Mouse (Mus musculus) forebrain, embryonic 14.5 days (tissue): ENCODE results near the gene Adam12. TPM values are rescaled to one million over a fixed set of nuclear protein-coding genes. Genes with fewer than 3 reads are reported as not detected.

Experiments
- ATAC-seq: fragments of 200-750 bp; cut with Nextera tagmentation; 2 replicates; pipeline ENCODE4 v1.8.0; 2017; ENCODE audit warnings: mild to moderate bottlenecking, moderate library complexity
- DNase-seq: peaks from one replicate; pipeline ENCODE4 v3.0.0-alpha.2; 2015; ENCODE audit warnings: low spot score
- H3K27ac ChIP-seq: fragments of 300-500 bp; sonication (generic); 2 replicates; pipeline ENCODE4 v1.5.1; 2014; ENCODE audit warnings: low read depth, mild to moderate bottlenecking, control low read depth, low read length, moderate library complexity
- H3K27me3 ChIP-seq: fragments of 300-500 bp; sonication (generic); replicated peaks from 2 replicates; pipeline ENCODE4 v1.6.1; 2014; ENCODE audit warnings: low read length, control low read depth, mixed read lengths; ENCODE audit not compliant: control insufficient read depth, insufficient read depth
- H3K36me3 ChIP-seq: fragments of 300-500 bp; sonication (generic); 2 replicates; pipeline ENCODE4 v1.6.1; 2014; ENCODE audit warnings: low read length, control low read depth; ENCODE audit not compliant: control insufficient read depth, insufficient read depth
- H3K4me1 ChIP-seq: fragments of 300-500 bp; sonication (generic); 2 replicates; pipeline ENCODE4 v1.6.1; 2014; ENCODE audit warnings: antibody characterized with exemption, low read length, control low read depth; ENCODE audit not compliant: control insufficient read depth, insufficient read depth
- H3K4me2 ChIP-seq: fragments of 300-500 bp; sonication (generic); 2 replicates; pipeline ENCODE4 v1.6.1; 2014; ENCODE audit warnings: mild to moderate bottlenecking, control low read depth, low read length
- H3K4me3 ChIP-seq: fragments of 300-500 bp; sonication (generic); 2 replicates; pipeline ENCODE4 v1.5.1; 2014; ENCODE audit warnings: low read depth, low read length, control low read depth
- H3K9ac ChIP-seq: fragments of 300-500 bp; sonication (generic); 2 replicates; pipeline ENCODE4 v1.6.1; 2014; ENCODE audit warnings: mild to moderate bottlenecking, low read length, control low read depth, moderate library complexity
- H3K9me3 ChIP-seq: fragments of 300-500 bp; sonication (generic); replicated peaks from 2 replicates; pipeline ENCODE4 v1.6.1; 2016; ENCODE audit warnings: low read length, control low read depth, mixed read lengths; ENCODE audit not compliant: control insufficient read depth
- WGBS: fragments of 180-500 bp; shearing (Covaris S2); extraction: QIAGEN DNeasy Blood & Tissue Kit; methylation state at CpG from one replicate; pipeline ENCODE4 v1.1.7; 2014; 5-methylcytosine and 5-hydroxymethylcytosine counted together
- polyA plus RNA-seq: library from polyadenylated mRNA; unstranded; fragments of >200 nt; fragmentation: Nextera tagmentation; extraction: Ambion mirVana; gene quantifications from 2 replicates; pipeline ENCODE4 v1.2.1, GENCODE M21; 2014

The Adam12 gene
- polyA plus RNA-seq, 1 experiment from 2014 or later, result 1.9 TPM

- H3K36me3 ChIP-seq, result no peaks in the 10 kb centered on the region
- no peak overlapping the region for H3K27ac ChIP-seq
- DNase-seq, result no peak
- 92% methylated on average over 9 of the region's 9 CpGs for WGBS
- no peaks in the 10 kb centered on the region for H3K4me1 ChIP-seq
- H3K4me2 ChIP-seq, result no peak overlapping the region
- ATAC-seq, result no peak
- no peaks in the 10 kb centered on the region for H3K27me3 ChIP-seq
- H3K4me3 ChIP-seq, result no peak overlapping the region
- no peak overlapping the region for H3K9ac ChIP-seq
- H3K9me3 ChIP-seq, result no peaks in the 10 kb centered on the region
These were observed 141.7 kb downstream of the Adam12 start for GRCm38 (mm10) chr7:134090256-134090655.

DNA sequence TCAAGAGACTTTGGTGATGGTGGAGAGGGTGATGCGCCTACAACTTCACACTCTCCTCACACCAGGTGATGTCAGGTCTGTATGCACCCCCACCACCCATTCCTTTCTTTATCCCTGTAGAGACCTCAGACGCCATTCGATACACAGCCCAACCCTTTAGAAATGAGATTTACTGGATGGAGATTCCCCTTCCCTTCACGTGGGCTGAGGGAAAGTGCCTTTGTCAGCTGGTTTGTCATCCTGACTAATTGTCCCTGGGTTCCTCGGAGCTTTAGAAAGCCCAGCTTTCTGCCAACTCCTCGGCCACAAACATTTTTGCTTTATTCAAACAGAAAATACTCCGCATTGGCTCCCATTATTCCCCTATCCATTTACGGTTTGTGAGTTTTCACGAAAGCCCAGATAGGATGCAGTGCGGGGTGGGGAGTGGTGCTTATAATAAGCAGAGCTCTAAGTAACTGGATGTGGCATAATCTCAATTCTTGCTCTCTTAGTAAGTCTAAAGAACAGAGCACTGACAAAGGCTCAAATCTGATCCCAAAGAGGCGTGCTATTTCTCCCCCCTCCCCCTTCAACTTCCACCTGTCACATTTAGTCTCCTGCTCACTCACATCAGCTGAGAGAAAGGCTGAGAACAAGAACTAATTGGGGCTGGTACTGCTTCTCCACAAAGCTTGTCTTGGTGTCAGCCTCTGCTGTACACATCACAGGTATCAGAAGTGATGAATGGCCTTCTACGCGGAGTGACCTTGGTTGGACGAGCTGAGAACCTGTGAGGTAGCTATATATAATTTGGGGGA is 143.2 kb downstream of the Adam12 start:
- no peak for DNase-seq
- no peaks in the 10 kb centered on the region for H3K9me3 ChIP-seq
- no peaks in the 10 kb centered on the region for H3K4me1 ChIP-seq
- no peaks in the 10 kb centered on the region for H3K36me3 ChIP-seq
- WGBS, result 66% methylated on average over 14 of the region's 14 CpGs
- no peak overlapping the region for H3K4me2 ChIP-seq
- H3K27me3 ChIP-seq, result no peaks in the 10 kb centered on the region
- H3K27ac ChIP-seq, result no peak overlapping the region
- H3K9ac ChIP-seq, result no peak overlapping the region
- no peak overlapping the region for H3K4me3 ChIP-seq
- ATAC-seq, result no peak

DNA sequence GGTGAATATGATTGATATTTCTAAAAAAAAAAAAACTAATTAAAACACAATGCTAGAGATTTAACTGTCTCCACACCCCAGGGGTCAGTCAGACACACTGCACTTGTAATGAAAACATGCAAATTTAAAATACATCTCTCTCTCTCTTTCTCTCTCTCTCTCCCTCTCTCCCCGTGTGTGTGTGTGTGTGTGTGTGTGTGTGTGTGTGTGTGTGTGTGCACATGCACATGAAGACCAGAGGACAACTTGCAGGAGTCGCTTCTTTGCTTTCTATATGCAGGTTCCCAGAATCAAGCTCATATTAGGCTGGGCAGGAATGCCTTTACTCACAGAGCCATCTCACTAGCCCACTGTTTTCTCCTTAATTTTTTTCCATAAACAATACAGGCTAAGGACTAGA is 146.6 kb downstream of the Adam12 start:
- Histone ChIP-seq H3K9ac (no peak overlapping the region), H3K4me3 (no peak overlapping the region), H3K4me2 (no peak overlapping the region), H3K27ac (no peak overlapping the region), H3K27me3 (no peaks in the 10 kb centered on the region), H3K36me3 (no peaks in the 10 kb centered on the region), H3K9me3 (no peaks in the 10 kb centered on the region), H3K4me1 (no peaks in the 10 kb centered on the region)
- WGBS, result 89% methylated on average over 1 of the region's 2 CpGs
- DNase-seq, result no peak
- no peak for ATAC-seq

- DNase-seq, result no peak
- Histone ChIP-seq H3K36me3 (no peaks in the 10 kb centered on the region), H3K9me3 (no peaks in the 10 kb centered on the region), H3K4me2 (no peak overlapping the region), H3K9ac (no peak overlapping the region), H3K4me3 (no peak overlapping the region), H3K4me1 (no peaks in the 10 kb centered on the region), H3K27me3 (no peaks in the 10 kb centered on the region), H3K27ac (no peak overlapping the region)
- ATAC-seq, result no peak
These were observed 147.0 kb downstream of the Adam12 start for GRCm38 (mm10) chr7:134084926-134085325.

DNA sequence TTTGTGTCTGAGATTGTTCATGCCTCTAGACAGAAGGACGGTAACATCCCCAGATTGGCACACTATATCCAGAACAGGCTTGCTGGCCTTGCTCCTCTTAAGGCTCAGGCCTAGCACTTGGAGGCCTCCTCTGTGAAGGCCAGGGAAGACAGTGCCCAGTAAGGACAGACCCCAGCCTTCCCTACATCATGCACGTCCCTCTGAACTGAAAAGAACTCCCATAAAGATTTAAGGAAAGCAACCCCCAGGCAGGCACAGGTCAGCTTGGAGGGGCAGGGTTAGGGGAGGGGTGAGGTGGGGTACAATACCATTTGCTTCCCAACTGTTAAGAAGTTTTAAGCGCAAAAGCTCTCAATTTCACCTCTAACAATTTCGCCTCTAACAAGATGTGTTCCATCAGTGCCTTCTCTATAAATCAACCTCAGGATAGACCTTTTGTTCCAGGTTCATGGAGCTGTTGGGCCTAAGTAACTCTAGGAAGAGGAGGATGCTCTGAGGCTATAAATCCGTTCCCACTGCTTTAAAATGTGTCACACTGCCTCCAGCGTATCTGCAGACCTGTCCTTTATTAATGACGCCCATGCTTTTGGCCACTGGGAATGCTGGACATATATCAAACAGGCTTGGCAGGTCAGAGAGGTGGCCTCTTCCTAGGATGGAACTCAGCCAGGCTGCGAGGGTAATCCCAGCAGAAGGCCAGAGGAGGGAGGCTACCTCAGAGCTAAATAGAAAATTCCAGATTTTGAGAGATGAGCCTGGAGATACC is 150.5 kb downstream of the Adam12 start:
- H3K36me3 ChIP-seq, result no peaks in the 10 kb centered on the region
- H3K27ac ChIP-seq, result no peak overlapping the region
- H3K27me3 ChIP-seq, result no peaks in the 10 kb centered on the region
- ATAC-seq, result no peak
- H3K9ac ChIP-seq, result no peak overlapping the region
- no peak overlapping the region for H3K4me3 ChIP-seq
- no peaks in the 10 kb centered on the region for H3K4me1 ChIP-seq
- no peak for DNase-seq
- H3K9me3 ChIP-seq, result no peaks in the 10 kb centered on the region
- 87% methylated on average over 8 of the region's 8 CpGs for WGBS
- H3K4me2 ChIP-seq, result no peak overlapping the region

DNA sequence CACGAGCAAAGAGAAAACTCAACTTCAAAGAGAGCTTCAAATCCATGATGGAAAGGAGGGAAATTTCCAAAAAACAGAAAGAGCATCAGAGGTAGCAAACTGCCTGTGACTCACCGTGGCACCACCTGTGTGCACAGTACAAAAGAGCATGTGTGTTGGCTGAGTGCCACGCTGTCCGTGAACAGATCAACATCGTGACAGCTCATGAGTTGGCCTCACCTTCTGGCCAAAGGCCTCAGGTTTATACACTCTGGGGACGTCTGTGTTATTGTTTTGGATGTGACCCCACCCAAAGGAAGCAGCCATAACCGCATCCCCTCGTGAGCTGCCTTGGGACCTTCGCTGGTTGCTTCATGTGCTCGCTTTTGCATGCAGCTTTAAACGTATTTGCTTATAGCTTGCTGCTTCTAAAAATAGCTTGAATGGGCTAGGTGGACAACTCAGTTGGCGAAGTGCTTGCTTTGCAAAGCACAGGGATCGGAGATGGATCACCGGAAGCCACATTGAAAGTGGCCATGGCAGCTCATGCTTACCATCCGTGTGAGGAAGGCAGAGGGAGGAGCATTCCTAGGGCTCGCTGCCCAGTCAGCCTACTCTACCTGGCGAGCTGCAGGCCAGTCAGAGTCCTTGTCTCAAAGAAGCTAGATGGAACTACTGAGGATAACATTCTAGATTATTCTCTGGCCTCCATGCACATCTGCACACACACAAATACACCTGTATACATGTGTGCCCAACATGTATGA is 151.8 kb downstream of the Adam12 start:
- WGBS, result 74% methylated on average over 17 of the region's 17 CpGs
- H3K9me3 ChIP-seq, result no peaks in the 10 kb centered on the region
- no peaks in the 10 kb centered on the region for H3K36me3 ChIP-seq
- DNase-seq (no peak), ATAC-seq (no peak)
- H3K4me3 ChIP-seq, result no peak overlapping the region
- H3K9ac ChIP-seq, result no peak overlapping the region
- no peak overlapping the region for H3K27ac ChIP-seq
- H3K4me2 ChIP-seq, result no peak overlapping the region
- H3K4me1 ChIP-seq, result no peaks in the 10 kb centered on the region
- no peaks in the 10 kb centered on the region for H3K27me3 ChIP-seq

GRCm38 (mm10) chr7:134077684-134078083 is 154.3 kb downstream of the Adam12 start:
- H3K4me3 ChIP-seq, result no peak overlapping the region
- no peaks in the 10 kb centered on the region for H3K4me1 ChIP-seq
- no peaks in the 10 kb centered on the region for H3K27me3 ChIP-seq
- no peaks in the 10 kb centered on the region for H3K9me3 ChIP-seq
- DNase-seq, result no peak
- no peak for ATAC-seq
- no peak overlapping the region for H3K9ac ChIP-seq
- no peak overlapping the region for H3K4me2 ChIP-seq
- H3K36me3 ChIP-seq, result no peaks in the 10 kb centered on the region
- no peak overlapping the region for H3K27ac ChIP-seq
- WGBS, result 90% methylated on average over 4 of the region's 4 CpGs

DNA sequence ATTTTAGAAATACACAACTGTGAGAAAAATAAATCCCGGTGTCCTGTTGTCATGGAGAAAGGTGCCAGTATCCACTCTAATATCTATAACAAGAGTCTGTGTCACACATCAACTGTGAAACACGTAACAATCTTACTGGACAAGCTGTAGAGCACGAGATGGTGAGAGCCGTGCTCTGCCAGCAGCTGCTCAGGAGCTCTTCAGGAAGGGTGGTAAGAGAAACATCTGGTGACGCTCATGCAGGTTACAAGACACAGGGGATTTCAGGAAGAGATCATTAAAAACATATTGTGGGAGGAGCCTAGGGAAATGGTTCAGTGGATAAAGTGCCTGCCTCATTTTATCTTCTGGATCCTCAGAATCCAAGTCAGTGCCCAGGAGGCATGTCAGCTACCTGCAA is 158.9 kb downstream of the Adam12 start:
- ATAC-seq (no peak), DNase-seq (no peak)
- Histone ChIP-seq H3K9me3 (no peaks in the 10 kb centered on the region), H3K4me2 (no peak overlapping the region), H3K27me3 (no peaks in the 10 kb centered on the region), H3K9ac (no peak overlapping the region), H3K27ac (no peak overlapping the region), H3K4me3 (no peak overlapping the region), H3K4me1 (no peaks in the 10 kb centered on the region), H3K36me3 (no peaks in the 10 kb centered on the region)
- 86% methylated on average over 5 of the region's 5 CpGs for WGBS
